Mouse (Mus musculus): ENCODE results near the gene Ndufb4. TPM values are rescaled to one million over a fixed set of nuclear protein-coding genes. Genes with fewer than 3 reads are reported as not detected.
"Not testable (repeated sequence)": the region's sequence is repeated elsewhere in the genome, so short reads cannot be mapped to it uniquely, and the experiment has no call there.

Gene Ndufb4
- 131 and 178 TPM in 2 replicates for polyA plus RNA-seq (2012; rRNA removed)

DNA sequence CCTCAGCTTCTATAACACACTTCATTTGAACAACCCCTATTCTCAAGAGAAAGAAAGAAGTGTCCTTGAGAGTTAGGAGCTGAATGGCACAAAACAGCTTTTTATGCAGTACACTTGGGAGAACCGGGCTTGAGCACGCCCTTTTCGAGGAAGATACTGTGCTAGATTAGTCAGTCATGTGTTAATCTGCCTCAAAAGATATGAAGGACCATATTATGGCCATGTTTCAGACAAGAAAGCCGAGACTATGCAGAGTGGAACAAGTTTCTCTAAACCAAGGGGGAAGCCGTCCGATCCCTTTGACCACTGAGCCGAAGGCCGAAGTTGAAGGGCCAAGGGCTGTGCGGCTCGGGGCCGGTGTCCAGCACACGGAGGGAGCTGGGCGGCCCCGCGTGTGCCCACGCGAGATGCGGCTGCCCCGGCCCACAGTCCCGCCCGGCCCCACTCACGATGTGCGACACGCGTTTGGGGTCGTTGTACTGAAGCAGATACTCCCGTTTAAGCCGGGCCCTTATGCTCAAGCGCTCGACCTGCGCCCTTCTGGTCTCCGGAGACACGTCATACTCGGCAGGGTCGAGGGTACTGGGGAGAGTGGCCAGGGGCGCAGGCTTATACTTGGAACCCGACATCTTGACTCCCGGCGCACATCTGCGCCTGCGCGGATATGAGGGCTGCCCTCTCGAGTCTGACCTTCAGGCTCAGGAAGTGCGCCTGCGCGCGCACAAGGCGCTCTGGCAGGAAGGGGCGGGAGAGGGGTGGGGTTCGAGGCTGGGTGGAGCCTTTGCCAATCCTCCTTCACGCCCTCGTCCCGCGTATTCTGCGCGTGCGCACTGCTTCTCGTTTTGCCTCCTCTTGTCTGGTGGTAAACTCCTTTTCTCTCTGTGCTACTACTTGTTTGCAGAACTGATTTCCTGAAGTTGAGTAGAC lies at the start of gene Ndufb4:
Gene Ndufb4, minus strand, starts transcription at position 723 of the 927 bp plus-strand sequence.
- TF ChIP-seq POLR2A (IDR thresholded peaks at IDR 0.05; ENCODE audit: low read depth, low read length) (no peak), CTCF (conservative IDR thresholded peaks at IDR 0.05; ENCODE audit: insufficient read depth, insufficient read length, low read depth, low read length) (no peak)
- DNase-seq, result peak; percentile 98
- Histone ChIP-seq H3K36me3 (ENCODE audit: control insufficient read depth, insufficient read depth, low read length) (no peaks in the 10 kb centered on the region), H3K27me3 (replicated peaks; ENCODE audit: control insufficient read depth, insufficient read depth, low read length) (no peaks in the 10 kb centered on the region), H3K27ac (ENCODE audit: insufficient read depth, low read depth, low read length) (peak within 1 kb of the TSS; percentile 100), H3K4me3 (ENCODE audit: insufficient read depth, low read depth, low read length) (peak within 1 kb of the TSS; percentile 99), H3K4me1 (ENCODE audit: control insufficient read depth, insufficient read depth, low read length) (peaks cover 30% of the 10 kb centered on the region; the same call in 1 of the 2 replicates)
- WGBS, result under 1% methylated on average over 53 of the region's 58 CpGs

- H3K27ac ChIP-seq (ENCODE audit: insufficient read depth, low read depth, low read length), result no peak overlapping the region
- H3K4me1 ChIP-seq (ENCODE audit: control insufficient read depth, insufficient read depth, low read length), result no peaks in the 10 kb centered on the region
- TF ChIP-seq POLR2A (IDR thresholded peaks at IDR 0.05; ENCODE audit: low read depth, low read length), result no peak
- no peak for TF ChIP-seq CTCF (conservative IDR thresholded peaks at IDR 0.05; ENCODE audit: insufficient read depth, insufficient read length, low read depth, low read length)
- no peak overlapping the region for H3K4me3 ChIP-seq (ENCODE audit: insufficient read depth, low read depth, low read length)
- no peaks in the 10 kb centered on the region for H3K36me3 ChIP-seq (ENCODE audit: control insufficient read depth, insufficient read depth, low read length)
- WGBS, result 77% methylated on average over 5 of the region's 5 CpGs
- no peaks in the 10 kb centered on the region; the same call in 1 of the 2 replicates for H3K27me3 ChIP-seq (replicated peaks; ENCODE audit: control insufficient read depth, insufficient read depth, low read length)
- no peak for DNase-seq
These were observed 49.6 kb upstream of the Ndufb4 start for GRCm38 (mm10) chr16:37703884-37704283.

DNA sequence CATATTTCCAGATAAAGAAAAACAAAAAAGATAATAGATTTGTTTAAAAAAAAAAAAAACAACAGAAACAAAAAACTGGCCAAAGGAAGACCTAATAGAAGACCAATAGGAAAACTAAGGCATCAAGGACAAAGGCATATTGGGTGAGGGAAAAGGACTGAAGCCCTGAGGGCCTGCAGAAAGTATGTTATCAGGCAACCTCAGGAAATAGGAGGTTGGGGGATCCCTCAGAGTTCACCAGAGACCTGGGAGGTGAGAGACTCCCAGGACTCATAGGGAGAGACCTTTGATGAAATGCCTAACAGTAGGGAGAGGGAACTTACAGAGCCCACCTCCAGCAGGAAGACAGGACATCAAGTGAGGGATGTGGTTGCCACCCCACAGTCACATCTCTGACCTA lies 45.8 kb upstream of the Ndufb4 start:
- H3K27me3 ChIP-seq (replicated peaks; ENCODE audit: control insufficient read depth, insufficient read depth, low read length); H3K36me3 ChIP-seq (ENCODE audit: control insufficient read depth, insufficient read depth, low read length); DNase-seq; H3K4me1 ChIP-seq (ENCODE audit: control insufficient read depth, insufficient read depth, low read length); H3K27ac ChIP-seq (ENCODE audit: insufficient read depth, low read depth, low read length); H3K4me3 ChIP-seq (ENCODE audit: insufficient read depth, low read depth, low read length): not testable (repeated sequence)

- H3K27ac ChIP-seq (ENCODE audit: insufficient read depth, low read depth, low read length), result no peak overlapping the region
- no peaks in the 10 kb centered on the region for H3K4me1 ChIP-seq (ENCODE audit: control insufficient read depth, insufficient read depth, low read length)
- TF ChIP-seq CTCF (conservative IDR thresholded peaks at IDR 0.05; ENCODE audit: insufficient read depth, insufficient read length, low read depth, low read length) (no peak), POLR2A (IDR thresholded peaks at IDR 0.05; ENCODE audit: low read depth, low read length) (no peak)
- no peaks in the 10 kb centered on the region for H3K36me3 ChIP-seq (ENCODE audit: control insufficient read depth, insufficient read depth, low read length)
- H3K27me3 ChIP-seq (replicated peaks; ENCODE audit: control insufficient read depth, insufficient read depth, low read length), result no peaks in the 10 kb centered on the region; the same call in 1 of the 2 replicates
- H3K4me3 ChIP-seq (ENCODE audit: insufficient read depth, low read depth, low read length), result no peak overlapping the region
- DNase-seq, result no peak
- WGBS, result 94% methylated on average over 6 of the region's 6 CpGs
These were observed 44.5 kb upstream of the Ndufb4 start for GRCm38 (mm10) chr16:37698767-37699166.

GRCm38 (mm10) chr16:37697271-37697670 lies 43.0 kb upstream of the Ndufb4 start:
- Histone ChIP-seq H3K27ac (ENCODE audit: insufficient read depth, low read depth, low read length) (no peak overlapping the region), H3K27me3 (replicated peaks; ENCODE audit: control insufficient read depth, insufficient read depth, low read length) (no peaks in the 10 kb centered on the region; the same call in 1 of the 2 replicates), H3K4me3 (ENCODE audit: insufficient read depth, low read depth, low read length) (no peak overlapping the region), H3K4me1 (ENCODE audit: control insufficient read depth, insufficient read depth, low read length) (no peaks in the 10 kb centered on the region), H3K36me3 (ENCODE audit: control insufficient read depth, insufficient read depth, low read length) (no peaks in the 10 kb centered on the region)
- no peak for DNase-seq
- no peak for TF ChIP-seq CTCF (conservative IDR thresholded peaks at IDR 0.05; ENCODE audit: insufficient read depth, insufficient read length, low read depth, low read length)
- TF ChIP-seq POLR2A (IDR thresholded peaks at IDR 0.05; ENCODE audit: low read depth, low read length), result no peak
- whole genome bisulfite sequencing, result 93% methylated on average over 5 of the region's 5 CpGs

- H3K4me3 ChIP-seq (ENCODE audit: insufficient read depth, low read depth, low read length), result no peak overlapping the region
- peak; percentile 33 for DNase-seq
- 80% methylated on average over 12 of the region's 12 CpGs for WGBS
- no peaks in the 10 kb centered on the region for H3K36me3 ChIP-seq (ENCODE audit: control insufficient read depth, insufficient read depth, low read length)
- H3K4me1 ChIP-seq (ENCODE audit: control insufficient read depth, insufficient read depth, low read length), result no peaks in the 10 kb centered on the region
- H3K27me3 ChIP-seq (replicated peaks; ENCODE audit: control insufficient read depth, insufficient read depth, low read length), result no peaks in the 10 kb centered on the region
- no peak overlapping the region for H3K27ac ChIP-seq (ENCODE audit: insufficient read depth, low read depth, low read length)
- TF ChIP-seq CTCF (conservative IDR thresholded peaks at IDR 0.05; ENCODE audit: insufficient read depth, insufficient read length, low read depth, low read length) (peak; percentile 55), POLR2A (IDR thresholded peaks at IDR 0.05; ENCODE audit: low read depth, low read length) (no peak)
These were observed 36.9 kb upstream of the Ndufb4 start for GRCm38 (mm10) chr16:37690932-37691730.

GRCm38 (mm10) chr16:37690465-37690864 lies 36.2 kb upstream of the Ndufb4 start:
- no peak for DNase-seq

More at GRCm38 (mm10) chr16:37690465-37690864, 36.2 kb upstream of the Ndufb4 start:
- no peaks in the 10 kb centered on the region for H3K4me1 ChIP-seq (ENCODE audit: control insufficient read depth, insufficient read depth, low read length)
- no peak for TF ChIP-seq CTCF (conservative IDR thresholded peaks at IDR 0.05; ENCODE audit: insufficient read depth, insufficient read length, low read depth, low read length)
- no peak for TF ChIP-seq POLR2A (IDR thresholded peaks at IDR 0.05; ENCODE audit: low read depth, low read length)
- no peak overlapping the region for H3K4me3 ChIP-seq (ENCODE audit: insufficient read depth, low read depth, low read length)
- no peaks in the 10 kb centered on the region for H3K27me3 ChIP-seq (replicated peaks; ENCODE audit: control insufficient read depth, insufficient read depth, low read length)
- H3K27ac ChIP-seq (ENCODE audit: insufficient read depth, low read depth, low read length), result no peak overlapping the region
- WGBS, result 71% methylated on average over 6 of the region's 6 CpGs
- H3K36me3 ChIP-seq (ENCODE audit: control insufficient read depth, insufficient read depth, low read length), result no peaks in the 10 kb centered on the region

Measured in kidney, adult 2 months (tissue).